Mouse (Mus musculus): ENCODE results near the gene Fam83f.

Gene Fam83f

GRCm38 (mm10) chr15:80742991-80743474 lies 71.4 kb downstream of the Fam83f start:
- no peak for DNase-seq (ENCODE audit: low read depth)

GRCm38 (mm10) chr15:80743606-80744005 lies 72.0 kb downstream of the Fam83f start:
- no peak for DNase-seq (ENCODE audit: low read depth)

GRCm38 (mm10) chr15:80744667-80745422 lies 73.2 kb downstream of the Fam83f start:
- no peak for DNase-seq (ENCODE audit: low read depth)

- no peak for DNase-seq (ENCODE audit: low read depth)
Observed at GRCm38 (mm10) chr15:80748979-80749378, 77.3 kb downstream of the Fam83f start.

Measured in fibroblast of lung, adult 2 months (primary cell).